Mouse (Mus musculus): ENCODE results near the gene Trir. TPM values are rescaled to one million over a fixed set of nuclear protein-coding genes. Genes with fewer than 3 reads are reported as not detected.
A peak's percentile ranks its signal among the peaks of the same experiment; 100 is the strongest.

The Trir gene
- polyA plus RNA-seq, 1 experiment from 2014 or later, result 63.4 TPM

DNA sequence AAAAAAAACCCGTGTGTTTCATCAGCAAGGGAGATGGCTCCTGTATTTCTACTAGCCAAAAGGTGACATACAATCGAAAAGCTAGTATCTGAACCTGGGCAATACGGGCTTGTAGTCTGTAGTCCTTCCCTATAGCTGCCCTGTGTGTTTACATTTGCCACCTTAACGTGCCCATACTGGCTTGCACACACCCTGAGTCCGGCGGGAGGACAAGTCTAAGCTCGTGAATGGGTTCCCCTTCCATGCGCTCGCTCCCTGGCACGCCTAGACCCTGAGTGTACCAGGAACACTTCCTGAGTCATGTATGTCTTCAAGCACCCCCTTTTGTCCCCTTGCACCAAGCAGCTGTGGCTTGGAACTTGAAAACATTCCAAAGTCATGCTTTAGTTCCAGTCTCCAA, 9.9 kb upstream of the Trir start:
- H3K4me2 ChIP-seq (ENCODE audit: low read depth, low read length), result no peak overlapping the region
- H3K36me3 ChIP-seq (ENCODE audit: control insufficient read depth, insufficient read depth, low read length), result peaks cover 10% of the 10 kb centered on the region; the same call in 1 of the 2 replicates
- peak overlapping the region; percentile 67 for H3K27ac ChIP-seq (ENCODE audit: low read length)
- H3K4me3 ChIP-seq (replicated peaks; ENCODE audit: low read length), result no peak overlapping the region
- H3K9me3 ChIP-seq (replicated peaks; ENCODE audit: control insufficient read depth, low read length), result no peaks in the 10 kb centered on the region
- no peak for ATAC-seq (ENCODE audit: insufficient read depth, low FRiP score)
- 53% methylated on average over 10 of the region's 10 CpGs for WGBS
- H3K27me3 ChIP-seq (ENCODE audit: control insufficient read depth, insufficient read depth, low read length), result peaks cover 8% of the 10 kb centered on the region; the same call in 1 of the 2 replicates
- H3K9ac ChIP-seq (ENCODE audit: low read length), result no peak overlapping the region; the same call in 1 of the 2 replicates
- H3K4me1 ChIP-seq (ENCODE audit: control insufficient read depth, insufficient read depth, low read length), result peaks cover 7% of the 10 kb centered on the region

DNA sequence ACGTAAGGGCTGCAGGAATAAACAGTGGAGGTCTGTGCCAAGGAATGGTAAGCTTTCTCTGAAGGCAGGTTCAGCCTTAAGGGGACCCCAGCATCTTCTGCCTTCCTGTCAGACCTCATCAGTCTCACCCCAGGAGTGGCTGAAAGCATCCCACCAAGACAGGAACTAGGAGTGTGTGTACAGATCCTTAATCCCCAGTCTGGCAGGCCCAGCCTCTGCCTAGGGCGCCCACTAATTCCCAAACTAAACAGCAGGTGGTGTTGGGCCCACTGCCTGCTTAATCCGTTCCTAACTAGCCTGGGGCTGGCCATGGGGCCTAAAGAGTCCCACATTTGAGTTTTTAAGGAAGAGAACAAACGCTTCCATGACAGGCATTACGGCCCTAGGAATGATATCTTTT, 9.4 kb upstream of the Trir start:
- ATAC-seq (ENCODE audit: insufficient read depth, low FRiP score), result no peak
- Histone ChIP-seq H3K27me3 (ENCODE audit: control insufficient read depth, insufficient read depth, low read length) (0 out of 2 replicates have a peak, but pooled peaks cover 7% of the 10 kb centered on the region), H3K36me3 (ENCODE audit: control insufficient read depth, insufficient read depth, low read length) (peaks cover 10% of the 10 kb centered on the region; the same call in 1 of the 2 replicates), H3K4me1 (ENCODE audit: control insufficient read depth, insufficient read depth, low read length) (peaks cover 7% of the 10 kb centered on the region), H3K4me2 (ENCODE audit: low read depth, low read length) (no peak overlapping the region), H3K4me3 (replicated peaks; ENCODE audit: low read length) (no peak overlapping the region), H3K27ac (ENCODE audit: low read length) (peak overlapping the region; percentile 67), H3K9ac (ENCODE audit: low read length) (no peak overlapping the region), H3K9me3 (replicated peaks; ENCODE audit: control insufficient read depth, low read length) (no peaks in the 10 kb centered on the region)
- 43% methylated on average over 5 of the region's 5 CpGs for WGBS

DNA sequence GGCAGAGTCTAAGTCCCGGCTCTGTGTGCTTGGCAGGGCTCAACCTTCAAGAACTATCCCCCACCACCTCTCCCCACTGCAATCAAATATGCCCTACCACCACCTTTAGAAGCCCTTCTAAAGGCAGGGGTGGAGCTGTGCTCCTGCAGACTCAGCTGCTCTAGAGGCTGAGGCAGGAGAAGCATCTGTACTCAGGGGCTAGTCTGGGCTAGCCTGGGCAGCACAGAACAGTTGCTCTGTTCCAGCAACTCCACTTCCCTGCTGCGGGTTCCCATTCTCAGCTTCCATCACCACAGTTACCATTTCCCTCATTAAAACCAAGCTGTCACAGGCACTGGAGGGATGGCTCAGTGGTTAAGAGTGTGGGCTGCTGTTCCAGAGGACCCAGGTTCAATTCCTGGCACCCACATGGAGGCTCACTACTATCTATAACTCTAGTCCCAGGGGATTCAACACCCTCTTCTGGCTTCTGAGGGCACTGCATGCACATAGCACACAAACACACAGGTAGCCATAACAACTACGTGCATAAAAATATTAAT, 5.0 kb upstream of the Trir start:
- H3K27me3 ChIP-seq (ENCODE audit: control insufficient read depth, insufficient read depth, low read length), result no peaks in the 10 kb centered on the region
- 95% methylated on average over 3 of the region's 3 CpGs for WGBS
- H3K4me2 ChIP-seq (ENCODE audit: low read depth, low read length), result no peak overlapping the region
- peaks cover 21% of the 10 kb centered on the region for H3K36me3 ChIP-seq (ENCODE audit: control insufficient read depth, insufficient read depth, low read length)
- peaks cover 26% of the 10 kb centered on the region for H3K4me1 ChIP-seq (ENCODE audit: control insufficient read depth, insufficient read depth, low read length)
- H3K9ac ChIP-seq (ENCODE audit: low read length), result no peak overlapping the region
- no peak for ATAC-seq (ENCODE audit: insufficient read depth, low FRiP score)
- no peaks in the 10 kb centered on the region for H3K9me3 ChIP-seq (replicated peaks; ENCODE audit: control insufficient read depth, low read length)
- no peak overlapping the region for H3K4me3 ChIP-seq (replicated peaks; ENCODE audit: low read length)
- no peak overlapping the region for H3K27ac ChIP-seq (ENCODE audit: low read length)

DNA sequence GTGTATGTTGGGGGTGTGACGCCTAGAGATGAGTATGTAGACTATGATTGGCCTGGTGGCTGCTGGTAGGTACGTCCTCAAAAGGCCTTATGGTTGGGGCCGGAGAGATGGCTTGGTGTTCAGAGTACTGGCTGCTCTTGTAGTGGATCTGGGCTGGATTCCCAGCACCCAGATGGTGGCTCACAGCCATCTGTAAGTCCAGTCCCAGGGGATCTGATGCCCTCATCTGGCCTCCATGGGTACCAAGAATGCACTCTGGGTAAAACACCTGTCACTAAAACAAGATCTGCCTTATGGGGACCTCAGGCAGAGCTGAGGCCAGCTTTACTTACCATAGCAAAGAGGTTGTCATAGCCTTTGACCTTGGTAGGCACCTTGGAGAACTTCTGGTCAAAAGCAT, 2.8 kb upstream of the Trir start:
- peak overlapping the region; percentile 95 for H3K4me3 ChIP-seq (replicated peaks; ENCODE audit: low read length)

DNA sequence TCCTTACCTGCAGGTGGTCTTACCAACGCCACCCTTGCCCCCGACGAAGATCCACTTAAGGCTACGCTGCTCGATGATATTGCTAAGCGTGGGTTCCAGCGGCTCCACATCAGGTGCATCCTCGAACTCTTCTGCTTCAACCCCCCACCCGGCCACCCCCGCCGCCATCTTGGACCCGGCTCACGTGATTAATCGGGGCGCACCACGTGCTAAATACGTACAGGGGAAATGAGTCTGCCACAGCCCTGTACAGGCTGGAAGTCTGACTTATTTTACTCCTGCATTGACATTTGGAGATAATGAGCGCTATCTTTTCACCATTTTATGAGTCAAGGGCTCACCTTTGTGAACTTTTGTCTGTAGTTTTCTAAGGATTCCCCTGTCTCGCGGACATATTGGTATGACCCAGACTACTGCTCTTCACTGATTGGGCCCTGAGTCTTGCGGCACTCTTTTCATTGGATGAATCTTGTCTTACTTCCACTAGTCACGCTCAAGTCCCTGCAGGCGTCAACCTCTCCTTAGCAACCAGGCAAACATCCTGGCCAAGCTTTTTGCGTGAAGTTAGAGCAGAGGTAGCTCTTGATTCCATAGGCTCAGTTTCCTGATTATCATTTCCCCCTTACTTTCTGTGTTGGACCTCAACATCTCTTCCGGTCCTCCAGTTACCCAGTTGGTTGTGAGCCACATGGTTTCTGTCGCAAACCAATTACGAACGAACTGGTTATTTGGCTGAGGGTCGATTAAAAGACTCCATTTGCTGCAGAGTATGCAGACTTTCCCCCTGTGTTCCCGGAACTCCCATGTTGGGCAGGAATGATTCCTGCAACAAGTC, 1.3 kb upstream of the Trir start, which contains the start of gene Asna1:
TSS of gene Asna1 (minus strand) at position 184 of the 835 bp plus-strand sequence.
- Histone ChIP-seq H3K9ac (ENCODE audit: low read length) (peak within 1 kb of the TSS; percentile 86), H3K4me2 (ENCODE audit: low read depth, low read length) (peak within 1 kb of the TSS; percentile 99), H3K27ac (ENCODE audit: low read length) (peak within 1 kb of the TSS; percentile 93), H3K9me3 (replicated peaks; ENCODE audit: control insufficient read depth, low read length) (no peaks in the 10 kb centered on the region), H3K4me1 (ENCODE audit: control insufficient read depth, insufficient read depth, low read length) (peaks cover 34% of the 10 kb centered on the region), H3K4me3 (replicated peaks; ENCODE audit: low read length) (peak within 1 kb of the TSS; percentile 95), H3K27me3 (ENCODE audit: control insufficient read depth, insufficient read depth, low read length) (no peaks in the 10 kb centered on the region), H3K36me3 (ENCODE audit: control insufficient read depth, insufficient read depth, low read length) (peaks cover 18% of the 10 kb centered on the region)
- peak; percentile 91 for ATAC-seq (ENCODE audit: insufficient read depth, low FRiP score)
- 4% methylated on average over 30 of the region's 30 CpGs for WGBS

More for the DNA sequence above, 2.8 kb upstream of the Trir start:
- Histone ChIP-seq H3K4me2 (ENCODE audit: low read depth, low read length) (peak overlapping the region; percentile 99; the same call in 1 of the 2 replicates), H3K27me3 (ENCODE audit: control insufficient read depth, insufficient read depth, low read length) (no peaks in the 10 kb centered on the region), H3K27ac (ENCODE audit: low read length) (no peak overlapping the region), H3K9ac (ENCODE audit: low read length) (no peak overlapping the region), H3K4me1 (ENCODE audit: control insufficient read depth, insufficient read depth, low read length) (peaks cover 29% of the 10 kb centered on the region), H3K9me3 (replicated peaks; ENCODE audit: control insufficient read depth, low read length) (no peaks in the 10 kb centered on the region), H3K36me3 (ENCODE audit: control insufficient read depth, insufficient read depth, low read length) (peaks cover 21% of the 10 kb centered on the region)
- ATAC-seq (ENCODE audit: insufficient read depth, low FRiP score), result no peak
- 90% methylated on average over 3 of the region's 3 CpGs for WGBS

DNA sequence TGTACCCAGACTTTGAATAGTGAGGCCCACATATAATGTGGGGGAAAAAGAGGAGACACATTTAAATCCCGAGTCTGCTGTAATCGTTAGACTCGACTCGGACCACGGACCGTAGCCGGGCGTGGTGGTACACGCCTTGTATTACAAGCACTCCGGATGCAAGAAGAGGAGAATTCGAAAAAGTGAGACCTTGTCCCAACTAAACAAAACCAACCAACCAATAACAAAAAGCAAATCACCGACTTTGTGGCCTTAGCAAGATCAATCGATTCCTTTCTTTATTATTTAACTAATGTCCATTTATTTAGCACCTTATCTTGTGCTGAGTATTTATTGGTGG, 863 bp downstream of the Trir start:
- ATAC-seq (ENCODE audit: insufficient read depth, low FRiP score), result no peak
- peaks cover 11% of the 10 kb centered on the region; the same call in 1 of the 2 replicates for H3K36me3 ChIP-seq (ENCODE audit: control insufficient read depth, insufficient read depth, low read length)
- peak overlapping the region; percentile 93 for H3K27ac ChIP-seq (ENCODE audit: low read length)
- 1% methylated on average over 13 of the region's 13 CpGs for WGBS
- H3K4me2 ChIP-seq (ENCODE audit: low read depth, low read length), result peak overlapping the region; percentile 99
- peaks cover 34% of the 10 kb centered on the region for H3K4me1 ChIP-seq (ENCODE audit: control insufficient read depth, insufficient read depth, low read length)
- peak overlapping the region; percentile 100 for H3K9ac ChIP-seq (ENCODE audit: low read length)
- H3K9me3 ChIP-seq (replicated peaks; ENCODE audit: control insufficient read depth, low read length), result no peaks in the 10 kb centered on the region
- H3K4me3 ChIP-seq (replicated peaks; ENCODE audit: low read length), result peak overlapping the region; percentile 100
- H3K27me3 ChIP-seq (ENCODE audit: control insufficient read depth, insufficient read depth, low read length), result no peaks in the 10 kb centered on the region

DNA sequence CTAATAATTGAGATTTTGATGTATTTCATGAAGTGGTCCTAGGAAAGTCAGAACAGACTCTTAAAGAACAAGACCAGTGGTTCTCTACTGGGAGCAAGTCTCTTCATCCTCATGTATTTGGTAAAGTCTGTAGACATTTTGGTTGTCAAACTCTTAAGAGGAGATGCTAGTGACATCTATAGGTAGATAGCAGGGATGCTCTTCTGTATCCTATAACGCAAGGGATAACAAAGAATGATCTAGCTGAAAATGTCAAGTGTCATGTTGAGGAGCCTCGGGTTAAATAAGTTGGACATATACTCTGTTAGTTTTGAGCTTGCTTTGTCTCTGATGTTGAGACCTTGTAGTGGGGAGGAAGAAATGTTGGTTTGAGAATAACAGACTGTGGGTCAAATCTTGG, 1.3 kb downstream of the Trir start:
- H3K4me2 ChIP-seq (ENCODE audit: low read depth, low read length), result peak overlapping the region; percentile 99

DNA sequence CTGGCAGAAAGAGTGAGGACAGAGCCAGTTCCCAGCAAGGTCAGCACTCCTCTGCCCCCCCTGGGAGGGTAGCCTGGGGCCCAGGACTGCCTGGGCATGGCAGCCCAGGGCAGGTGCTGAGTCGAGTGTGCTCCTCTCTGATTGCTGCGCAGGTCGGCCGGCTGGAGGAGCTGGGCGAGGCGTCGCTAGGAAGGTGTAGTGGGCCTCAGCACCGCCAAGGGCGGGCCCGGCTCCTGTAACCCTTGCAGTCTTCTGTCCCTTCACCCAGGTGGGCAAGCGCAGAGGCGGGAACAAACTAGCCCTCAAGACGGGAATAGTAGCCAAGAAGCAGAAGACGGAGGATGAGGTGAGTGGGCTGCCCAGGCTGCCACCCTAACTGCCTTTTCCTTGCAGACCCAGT, 2.6 kb downstream of the Trir start:
- no peak for ATAC-seq (ENCODE audit: insufficient read depth, low FRiP score)
- Histone ChIP-seq H3K4me1 (ENCODE audit: control insufficient read depth, insufficient read depth, low read length) (peaks cover 33% of the 10 kb centered on the region), H3K4me3 (replicated peaks; ENCODE audit: low read length) (no peak overlapping the region), H3K36me3 (ENCODE audit: control insufficient read depth, insufficient read depth, low read length) (no peaks in the 10 kb centered on the region), H3K9me3 (replicated peaks; ENCODE audit: control insufficient read depth, low read length) (no peaks in the 10 kb centered on the region), H3K27ac (ENCODE audit: low read length) (no peak overlapping the region), H3K4me2 (ENCODE audit: low read depth, low read length) (peak overlapping the region; percentile 99; the same call in 1 of the 2 replicates), H3K9ac (ENCODE audit: low read length) (peak overlapping the region; percentile 100), H3K27me3 (ENCODE audit: control insufficient read depth, insufficient read depth, low read length) (no peaks in the 10 kb centered on the region)
- 80% methylated on average over 14 of the region's 14 CpGs for WGBS

More for the DNA sequence above, 1.3 kb downstream of the Trir start:
- Histone ChIP-seq H3K27me3 (ENCODE audit: control insufficient read depth, insufficient read depth, low read length) (no peaks in the 10 kb centered on the region), H3K9ac (ENCODE audit: low read length) (peak overlapping the region; percentile 100), H3K4me3 (replicated peaks; ENCODE audit: low read length) (peak overlapping the region; percentile 100), H3K27ac (ENCODE audit: low read length) (no peak overlapping the region), H3K36me3 (ENCODE audit: control insufficient read depth, insufficient read depth, low read length) (peaks cover 11% of the 10 kb centered on the region; the same call in 1 of the 2 replicates), H3K9me3 (replicated peaks; ENCODE audit: control insufficient read depth, low read length) (no peaks in the 10 kb centered on the region), H3K4me1 (ENCODE audit: control insufficient read depth, insufficient read depth, low read length) (peaks cover 34% of the 10 kb centered on the region)
- WGBS, result 7% methylated on average over 2 of the region's 2 CpGs
- no peak for ATAC-seq (ENCODE audit: insufficient read depth, low FRiP score)

DNA sequence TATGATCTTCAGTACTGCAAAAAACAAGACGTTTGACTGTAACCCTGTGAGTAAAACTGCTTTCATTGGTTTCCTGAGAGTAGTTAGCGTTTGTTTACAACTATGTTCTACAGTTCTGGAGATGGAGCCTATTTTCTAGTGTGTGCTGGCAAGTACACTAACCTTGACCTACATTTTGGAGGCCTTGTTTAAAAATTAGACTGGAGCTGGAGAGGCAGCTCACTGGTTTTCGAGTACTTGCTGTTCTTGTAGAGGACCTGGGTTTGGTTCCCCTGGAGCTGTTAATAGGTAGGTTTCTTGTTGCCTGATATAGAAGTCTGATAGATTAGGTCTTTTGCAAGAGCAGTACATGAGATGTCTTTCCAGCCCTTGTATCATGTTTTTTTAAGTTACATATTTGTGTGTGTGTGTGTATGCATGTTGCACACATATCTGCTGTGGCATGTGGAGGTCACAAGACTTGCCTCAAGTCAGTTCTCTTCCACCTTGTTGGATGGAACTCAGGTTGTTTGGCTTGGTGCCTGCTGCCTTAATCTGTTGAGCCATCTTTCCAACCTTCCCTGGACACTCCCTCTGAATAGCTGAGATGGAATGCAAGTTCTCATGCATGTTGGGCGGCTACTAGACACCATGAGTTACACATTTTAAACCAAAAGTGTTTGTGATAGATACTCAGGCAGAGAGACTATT, 6.1 kb downstream of the Trir start:
- no peak for ATAC-seq (ENCODE audit: insufficient read depth, low FRiP score)
- 77% methylated on average over 4 of the region's 4 CpGs for WGBS
- no peak overlapping the region for H3K27ac ChIP-seq (ENCODE audit: low read length)

More for the DNA sequence above, 6.1 kb downstream of the Trir start:
- H3K4me2 ChIP-seq (ENCODE audit: low read depth, low read length), result no peak overlapping the region
- H3K9me3 ChIP-seq (replicated peaks; ENCODE audit: control insufficient read depth, low read length), result no peaks in the 10 kb centered on the region
- no peaks in the 10 kb centered on the region for H3K27me3 ChIP-seq (ENCODE audit: control insufficient read depth, insufficient read depth, low read length)
- no peak overlapping the region for H3K4me3 ChIP-seq (replicated peaks; ENCODE audit: low read length)
- H3K9ac ChIP-seq (ENCODE audit: low read length), result no peak overlapping the region
- no peaks in the 10 kb centered on the region for H3K36me3 ChIP-seq (ENCODE audit: control insufficient read depth, insufficient read depth, low read length)
- H3K4me1 ChIP-seq (ENCODE audit: control insufficient read depth, insufficient read depth, low read length), result peaks cover 27% of the 10 kb centered on the region

Measured in stomach, embryonic 16.5 days (tissue).